Mouse (Mus musculus) CH12.LX (cell line): ENCODE data around the gene Slc22a7. TPM values are rescaled to one million over a fixed set of nuclear protein-coding genes. Genes with fewer than 3 reads are reported as not detected.

Experiments used
- DNase-seq: peaks from one replicate; pipeline ENCODE4 v3.0.0-alpha.2; 2013; ENCODE audit errors: extremely low read depth
- H3K27ac ChIP-seq: 2 replicates; pipeline ENCODE4 v1.5.1; 2012; ENCODE audit warnings: low read depth, mild to moderate bottlenecking, control low read depth, moderate library complexity; ENCODE audit not compliant: insufficient read depth
- H3K27me3 ChIP-seq: replicated peaks from 2 replicates; pipeline ENCODE3; 2012; ENCODE audit warnings: inconsistent platforms
- H3K36me3 ChIP-seq, 2 experiments: replicated peaks in 1 of 2; 2 replicates each; pipeline versions ENCODE3 to v1.6.1; 2012; ENCODE audit warnings: inconsistent platforms in 1 of 2, low read length in 1 of 2, mild to moderate bottlenecking in 1 of 2, mixed read lengths in 1 of 2, moderate library complexity in 1 of 2; ENCODE audit not compliant: control insufficient read depth in 1 of 2, insufficient read depth in 1 of 2
- H3K4me1 ChIP-seq, 2 experiments: 2 replicates each; pipeline ENCODE4 v1.6.1; 2012; ENCODE audit warnings: inconsistent platforms in 1 of 2, moderate library complexity in 1 of 2; ENCODE audit not compliant: insufficient read depth in 2 of 2, control insufficient read depth in 1 of 2
- H3K4me2 ChIP-seq: 2 replicates; pipeline ENCODE4 v1.6.1; 2012; ENCODE audit warnings: low read depth, mild to moderate bottlenecking, control low read depth; ENCODE audit not compliant: poor library complexity, insufficient read depth, severe bottlenecking
- H3K4me3 ChIP-seq, 3 experiments: fragments of 150-350 bp in 1 of 3; sonication (generic) in 1 of 3; replicated peaks in 1 of 3; 2 replicates each; pipeline versions ENCODE3 to v1.5.1; 2011 to 2012; ENCODE audit warnings: low read depth in 2 of 3, low read length in 2 of 3, mild to moderate bottlenecking in 2 of 3, moderate library complexity in 2 of 3, control low read depth in 1 of 3, improper control_type of control experiment in 1 of 3, inconsistent platforms in 1 of 3, mixed read lengths in 1 of 3; ENCODE audit not compliant: poor library complexity in 1 of 3
- H3K79me2 ChIP-seq: replicated peaks from 2 replicates; pipeline ENCODE4 v1.6.1; 2012; ENCODE audit warnings: mild to moderate bottlenecking, moderate library complexity; ENCODE audit not compliant: control insufficient read depth, poor library complexity, insufficient read depth, severe bottlenecking; ENCODE audit errors: extremely low read depth
- H3K9ac ChIP-seq: 2 replicates; pipeline ENCODE4 v1.6.1; 2012; ENCODE audit warnings: low read depth, mild to moderate bottlenecking, control low read depth, moderate library complexity; ENCODE audit not compliant: insufficient read depth
- H3K9me3 ChIP-seq: replicated peaks from 2 replicates; pipeline ENCODE3; 2012; ENCODE audit warnings: low read length, inconsistent platforms, mixed read lengths
- BHLHE40 ChIP-seq: IDR thresholded peaks from 2 replicates; pipeline ENCODE4 v1.6.1; 2011; ENCODE audit warnings: mild to moderate bottlenecking, low read depth, low read length, improper control_type of control experiment
- CHD1 ChIP-seq: IDR thresholded peaks from 2 replicates; pipeline ENCODE4 v1.6.1; 2012; ENCODE audit warnings: low read depth, low read length, improper control_type of control experiment, inconsistent platforms
- EP300 ChIP-seq: IDR thresholded peaks from 2 replicates; pipeline ENCODE4 v1.6.1; 2011; ENCODE audit warnings: low read length, improper control_type of control experiment
- GABPA ChIP-seq: IDR thresholded peaks from 2 replicates; pipeline ENCODE4 v1.6.1; 2012; ENCODE audit warnings: low read depth, low read length, improper control_type of control experiment, inconsistent platforms; ENCODE audit not compliant: insufficient replicate concordance
- HCFC1 ChIP-seq: IDR thresholded peaks from 2 replicates; pipeline ENCODE4 v1.6.1; 2012; ENCODE audit warnings: low read depth, mild to moderate bottlenecking, inconsistent platforms, low read length, improper control_type of control experiment
- IRF4 ChIP-seq: IDR thresholded peaks from 2 replicates; pipeline ENCODE4 v1.6.1; 2014; ENCODE audit warnings: low read depth, mild to moderate bottlenecking, inconsistent platforms, low read length, improper control_type of control experiment
- JUND ChIP-seq: conservative IDR thresholded peaks from 2 replicates; pipeline ENCODE4 v1.6.1; 2011; ENCODE audit warnings: low read depth, low read length, improper control_type of control experiment
- MAX ChIP-seq: IDR thresholded peaks from 2 replicates; pipeline ENCODE4 v1.6.1; 2011; ENCODE audit warnings: low read length, improper control_type of control experiment
- MXI1 ChIP-seq: IDR thresholded peaks from 2 replicates; pipeline ENCODE4 v1.6.1; 2011; ENCODE audit warnings: mild to moderate bottlenecking, low read depth, low read length, improper control_type of control experiment
- MYC ChIP-seq: IDR thresholded peaks from 2 replicates; pipeline ENCODE4 v1.6.1; 2011; ENCODE audit warnings: low read depth, mild to moderate bottlenecking, improper control_type of control experiment, low read length
- NELFE ChIP-seq: IDR thresholded peaks from 2 replicates; pipeline ENCODE4 v1.6.1; 2011; ENCODE audit warnings: low read depth, low read length, improper control_type of control experiment
- PAX5 ChIP-seq: IDR thresholded peaks from 2 replicates; pipeline ENCODE4 v1.6.1; 2012; ENCODE audit warnings: low read length, inconsistent platforms, mixed read lengths
- POLR2A ChIP-seq: IDR thresholded peaks from 2 replicates; pipeline ENCODE4 v1.6.1; 2011; ENCODE audit warnings: low read depth, mild to moderate bottlenecking, improper control_type of control experiment, low read length
- POLR2AphosphoS2 ChIP-seq: IDR thresholded peaks from 2 replicates; pipeline ENCODE4 v1.6.1; 2011; ENCODE audit warnings: low read depth, low read length, improper control_type of control experiment
- RAD21 ChIP-seq: IDR thresholded peaks from 2 replicates; pipeline ENCODE4 v1.6.1; 2011; ENCODE audit warnings: low read depth, mild to moderate bottlenecking, low read length, improper control_type of control experiment, moderate library complexity
- SMC3 ChIP-seq: IDR thresholded peaks from 2 replicates; pipeline ENCODE4 v1.6.1; 2011; ENCODE audit warnings: low read depth, low read length, improper control_type of control experiment
- TCF12 ChIP-seq: IDR thresholded peaks from 2 replicates; pipeline ENCODE4 v1.6.1; 2014; ENCODE audit warnings: low read depth, mild to moderate bottlenecking, inconsistent platforms, low read length, improper control_type of control experiment
- USF2 ChIP-seq: conservative IDR thresholded peaks from 2 replicates; pipeline ENCODE4 v1.6.1; 2011; ENCODE audit warnings: low read depth, low read length, improper control_type of control experiment
- ZC3H11A ChIP-seq: IDR thresholded peaks from 2 replicates; pipeline ENCODE4 v1.6.1; 2012; ENCODE audit warnings: low read depth, mild to moderate bottlenecking, inconsistent platforms, low read length, improper control_type of control experiment
- ZMIZ1 ChIP-seq: IDR thresholded peaks from 2 replicates; pipeline ENCODE4 v1.6.1; 2012; ENCODE audit warnings: low read depth, mild to moderate bottlenecking, inconsistent platforms, low read length, improper control_type of control experiment
- dilution Hi-C: fragments of 300-500 bp; cut with MboI; formaldehyde crosslinking; loops from 2 replicates; pipeline ENCODE4 v1.14.3; 2020; ENCODE audit warnings: low sequenced_read_pairs; ENCODE audit not compliant: extremely low pct_unique_long_range_greater_than_20kb, extremely low pct_ligation_motif_present
- in situ Hi-C: fragments of 300-500 bp; cut with MboI; formaldehyde crosslinking; loops from 3 replicates; pipeline ENCODE4 v1.14.3; 2019; ENCODE audit warnings: low sequenced_read_pairs, low pct_ligation_motif_present, low pct_unique_long_range_greater_than_20kb, mixed read lengths
- polyA plus RNA-seq: library from polyadenylated mRNA; unstranded; fragments of >175 nt; gene quantifications from 2 replicates; pipeline ENCODE4 v1.2.1, GENCODE M21; 2012; ENCODE audit warnings: low read depth; ENCODE audit not compliant: insufficient read length
- total RNA-seq, 2 experiments: library from RNA; depleted of rRNA; stranded (reverse); fragments of 300-350 nt in 1 of 2; fragments of >200 nt in 1 of 2; gene quantifications; 2 replicates each; pipeline ENCODE4 v1.2.3; 2012 to 2014

Gene Slc22a7
- not detected in 2 replicates for total RNA-seq (2012; rRNA removed)
- not detected in 2 replicates for total RNA-seq (2014; rRNA removed)
- polyA plus RNA-seq, result not detected in 2 replicates

DNA sequence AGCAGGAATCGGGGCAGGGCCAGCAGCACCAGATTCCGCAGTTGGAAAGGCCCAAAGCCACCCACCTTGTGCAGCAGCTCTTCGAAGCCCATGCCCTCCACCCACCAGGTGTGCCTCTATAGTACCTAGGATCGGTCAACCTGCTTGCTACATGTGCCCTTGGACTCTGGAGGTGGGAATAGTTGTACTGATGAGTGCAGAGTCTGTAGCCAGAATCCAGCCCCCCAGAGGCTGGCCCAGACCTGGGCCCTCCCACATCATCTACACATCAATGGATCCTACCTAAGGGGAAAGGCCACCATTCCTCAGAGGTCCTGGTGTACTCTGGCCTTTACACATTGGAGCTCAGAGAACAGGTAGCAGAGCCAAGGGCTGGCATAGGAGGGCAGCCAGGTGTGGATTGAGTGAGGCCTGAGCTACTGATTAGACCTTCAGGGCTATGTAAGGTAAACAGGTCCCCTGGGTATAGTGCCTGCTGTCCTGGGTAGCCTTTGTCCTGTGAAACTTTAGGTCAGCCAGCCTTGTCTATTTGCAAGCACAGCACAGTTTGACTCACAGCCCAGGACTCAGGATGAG lies at the start of gene Slc22a7:
Gene Slc22a7 (minus strand): TSS at position 160 of the 576 bp plus-strand sequence.
- Histone ChIP-seq H3K4me3 (no peak within 1 kb of the TSS), H3K27ac (no peak within 1 kb of the TSS), H3K9me3 (no peaks in the 10 kb centered on the region), H3K4me1 (no peaks in the 10 kb centered on the region), H3K27me3 (peaks cover 39% of the 10 kb centered on the region), H3K4me2 (no peak within 1 kb of the TSS), H3K9ac (no peak within 1 kb of the TSS), H3K36me3 (no peaks in the 10 kb centered on the region), H3K79me2 (no peaks in the 10 kb centered on the region)
- DNase-seq, result no peak
- TF ChIP-seq CHD1, result no peak
- TF ChIP-seq BHLHE40, result no peak
- TF ChIP-seq ZMIZ1, result no peak
- TF ChIP-seq POLR2A, result no peak
- TF ChIP-seq JUND, result no peak
- TF ChIP-seq MYC, result no peak
- TF ChIP-seq EP300, result no peak
- TF ChIP-seq IRF4, result no peak
- TF ChIP-seq HCFC1, result no peak
- no peak for TF ChIP-seq SMC3
- TF ChIP-seq MAX, result no peak
- no peak for TF ChIP-seq PAX5
- no peak for TF ChIP-seq MXI1
- no peak for TF ChIP-seq NELFE
- no peak for TF ChIP-seq GABPA
- TF ChIP-seq POLR2AphosphoS2, result no peak
- in situ Hi-C loops (no loop called here), dilution Hi-C loops (no loop called here)

DNA sequence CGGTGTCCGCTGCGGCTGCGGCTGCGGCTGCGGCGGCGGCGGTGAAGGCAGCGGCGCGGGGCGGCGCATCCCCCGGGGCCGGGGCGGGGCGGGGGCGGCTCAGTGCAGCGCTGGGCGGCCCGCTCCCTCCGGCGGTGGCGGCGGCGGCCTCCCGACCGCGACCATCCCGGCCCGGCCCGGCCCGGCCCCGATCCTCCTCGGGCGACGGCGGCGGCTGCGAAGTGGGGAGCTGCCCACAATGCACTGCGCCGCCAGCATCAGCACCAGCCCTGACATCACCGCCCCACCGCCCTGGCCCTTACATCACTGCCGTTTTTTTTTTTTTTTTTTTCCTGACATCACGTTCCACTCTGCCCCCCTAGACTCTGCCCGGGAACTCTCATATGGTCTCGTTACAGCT lies 49.2 kb upstream of the Slc22a7 start, which contains the start of gene Ttbk1:
Gene Ttbk1 (minus strand): TSS at position 245 of the 400 bp plus-strand sequence.
- Histone ChIP-seq H3K9ac (no peak within 1 kb of the TSS), H3K27ac (no peak within 1 kb of the TSS), H3K4me1 (peaks cover 12 to 13% of the 10 kb centered on the region in 2 experiments), H3K36me3 (no peaks in the 10 kb centered on the region), H3K4me2 (no peak within 1 kb of the TSS), H3K79me2 (no peaks in the 10 kb centered on the region), H3K4me3 (no peak within 1 kb of the TSS), H3K9me3 (no peaks in the 10 kb centered on the region), H3K27me3 (peaks cover 84% of the 10 kb centered on the region)
- dilution Hi-C loops, result no loop called here
- TF ChIP-seq POLR2A, result no peak
- TF ChIP-seq ZC3H11A, result no peak
- no peak for TF ChIP-seq USF2
- no peak for TF ChIP-seq POLR2AphosphoS2
- TF ChIP-seq RAD21, result no peak
- no peak for TF ChIP-seq TCF12
- DNase-seq, result no peak
- in situ Hi-C loops, result no loop called here
